Mouse (Mus musculus): Measurements from ENCODE around the gene Diaph2. TPM values are rescaled to one million over a fixed set of nuclear protein-coding genes. Genes with fewer than 3 reads are reported as not detected.

The Diaph2 gene
- polyA plus RNA-seq (2012; fragmentation: generic; extraction: Trizol), result under 1 TPM; 0.13 to 0.76 TPM

DNA sequence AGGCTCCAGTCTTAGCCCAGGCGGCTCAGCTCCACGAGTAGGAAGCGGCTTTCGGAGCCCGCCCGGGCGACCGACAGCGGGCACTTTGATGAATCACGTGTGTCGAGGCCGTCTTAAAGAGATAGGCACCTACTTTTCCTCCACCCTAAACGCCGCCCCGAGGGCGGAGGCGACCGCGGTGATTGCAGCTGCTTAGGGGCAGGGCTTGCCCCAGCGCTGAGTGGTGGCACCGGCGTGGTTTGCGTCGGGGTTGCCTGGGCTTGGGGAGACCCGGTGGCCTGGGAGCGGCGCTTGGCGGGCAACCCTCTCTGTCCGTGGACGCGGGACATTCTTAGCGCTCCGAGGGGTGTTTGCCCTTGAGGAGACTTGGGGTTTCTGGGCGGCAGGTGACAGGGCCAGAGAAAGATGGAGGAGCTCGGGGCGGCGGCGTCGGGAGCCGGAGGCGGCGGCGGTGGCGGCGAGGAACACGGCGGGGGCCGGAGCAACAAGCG, at the start of gene Diaph2:
Gene Diaph2 (plus strand): TSS at position 172 of the 491 bp plus-strand sequence.

Data from C3H10T1/2 (cell line).